Mouse (Mus musculus): Measurements from ENCODE around the gene Sik1. TPM values are rescaled to one million over a fixed set of nuclear protein-coding genes. Genes with fewer than 3 reads are reported as not detected.

Gene Sik1
- polyA plus RNA-seq, 1 experiment from 2014 or later: 13.8 TPM

DNA sequence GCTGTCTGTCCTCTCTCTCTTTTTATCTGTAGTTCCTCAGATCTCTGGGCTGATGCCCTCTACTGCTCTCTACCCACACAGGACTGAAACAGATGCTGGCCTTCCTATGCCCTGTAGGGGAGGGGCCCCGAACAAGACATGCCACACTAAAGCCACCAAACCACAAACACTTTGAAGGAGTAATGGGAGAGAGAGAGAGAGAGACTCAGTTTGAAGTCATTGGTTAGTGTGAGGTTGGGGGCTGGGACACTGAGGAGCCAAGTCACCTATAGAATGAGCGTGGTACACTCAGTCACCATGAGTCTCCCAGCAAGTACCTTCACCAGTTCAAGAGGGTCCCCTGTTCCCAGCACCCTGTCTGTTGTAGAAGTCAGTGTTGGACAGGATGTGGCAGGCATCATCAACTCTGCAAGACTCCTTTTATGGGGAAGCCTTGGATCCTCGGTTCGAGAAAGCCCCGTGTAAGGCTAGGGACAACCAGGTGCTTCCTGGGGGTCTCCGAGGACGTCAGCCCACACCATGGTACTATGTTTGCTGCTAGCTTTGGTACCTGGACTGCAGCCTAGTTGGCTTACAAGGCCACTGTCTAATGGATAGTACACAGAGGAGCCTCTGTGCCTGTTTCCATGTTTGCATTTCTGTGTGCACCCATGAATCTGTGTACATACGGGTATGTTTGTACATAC is 17.7 kb upstream of the Sik1 start:
- Histone ChIP-seq H3K4me1 (peaks cover 17% of the 10 kb centered on the region), H3K36me3 (ENCODE audit: poor library complexity, severe bottlenecking) (no peaks in the 10 kb centered on the region), H3K4me3 (no peak overlapping the region), H3K27ac (no peak overlapping the region), H3K4me2 (no peak overlapping the region), H3K27me3 (no peaks in the 10 kb centered on the region), H3K9me3 (replicated peaks) (no peaks in the 10 kb centered on the region), H3K9ac (no peak overlapping the region)
- WGBS: 95% methylated on average over 8 of the region's 8 CpGs
- no peak for ATAC-seq

GRCm38 (mm10) chr17:31872826-31873165 is 17.2 kb upstream of the Sik1 start:
- WGBS: 83% methylated on average over 7 of the region's 7 CpGs
- no peak overlapping the region for H3K9ac ChIP-seq
- ATAC-seq: no peak
- H3K36me3 ChIP-seq (ENCODE audit: poor library complexity, severe bottlenecking): no peaks in the 10 kb centered on the region
- no peaks in the 10 kb centered on the region for H3K9me3 ChIP-seq (replicated peaks)
- no peak overlapping the region for H3K27ac ChIP-seq
- H3K4me2 ChIP-seq: no peak overlapping the region
- H3K27me3 ChIP-seq: no peaks in the 10 kb centered on the region
- H3K4me3 ChIP-seq: no peak overlapping the region
- peaks cover 16% of the 10 kb centered on the region for H3K4me1 ChIP-seq

GRCm38 (mm10) chr17:31871968-31872825 is 16.6 kb upstream of the Sik1 start:
- Histone ChIP-seq H3K27ac (no peak overlapping the region), H3K4me2 (no peak overlapping the region), H3K27me3 (no peaks in the 10 kb centered on the region), H3K4me3 (no peak overlapping the region), H3K4me1 (peaks cover 10% of the 10 kb centered on the region; the same call in 1 of the 2 replicates), H3K36me3 (ENCODE audit: poor library complexity, severe bottlenecking) (no peaks in the 10 kb centered on the region), H3K9me3 (replicated peaks) (no peaks in the 10 kb centered on the region), H3K9ac (no peak overlapping the region)
- no peak for ATAC-seq
- WGBS: 79% methylated on average over 14 of the region's 14 CpGs

- 29% methylated on average over 13 of the region's 13 CpGs for WGBS
- H3K9ac ChIP-seq: no peak overlapping the region
- no peak for ATAC-seq
These were observed 15.4 kb upstream of the Sik1 start for GRCm38 (mm10) chr17:31870931-31871421.

GRCm38 (mm10) chr17:31870446-31870845 is 14.8 kb upstream of the Sik1 start:
- H3K4me2 ChIP-seq: no peak overlapping the region
- no peaks in the 10 kb centered on the region for H3K9me3 ChIP-seq (replicated peaks)
- no peak for ATAC-seq
- no peak overlapping the region for H3K4me3 ChIP-seq
- no peak overlapping the region for H3K9ac ChIP-seq
- H3K27ac ChIP-seq: no peak overlapping the region
- WGBS: 78% methylated on average over 9 of the region's 9 CpGs
- H3K36me3 ChIP-seq (ENCODE audit: poor library complexity, severe bottlenecking): no peaks in the 10 kb centered on the region
- H3K4me1 ChIP-seq: peaks cover 3% of the 10 kb centered on the region; the same call in 1 of the 2 replicates
- H3K27me3 ChIP-seq: no peaks in the 10 kb centered on the region

More at GRCm38 (mm10) chr17:31870931-31871421, 15.4 kb upstream of the Sik1 start:
- Histone ChIP-seq H3K27me3 (no peaks in the 10 kb centered on the region), H3K4me1 (peaks cover 3% of the 10 kb centered on the region; the same call in 1 of the 2 replicates), H3K4me2 (no peak overlapping the region), H3K27ac (no peak overlapping the region), H3K4me3 (no peak overlapping the region), H3K9me3 (replicated peaks) (no peaks in the 10 kb centered on the region), H3K36me3 (ENCODE audit: poor library complexity, severe bottlenecking) (no peaks in the 10 kb centered on the region)

DNA sequence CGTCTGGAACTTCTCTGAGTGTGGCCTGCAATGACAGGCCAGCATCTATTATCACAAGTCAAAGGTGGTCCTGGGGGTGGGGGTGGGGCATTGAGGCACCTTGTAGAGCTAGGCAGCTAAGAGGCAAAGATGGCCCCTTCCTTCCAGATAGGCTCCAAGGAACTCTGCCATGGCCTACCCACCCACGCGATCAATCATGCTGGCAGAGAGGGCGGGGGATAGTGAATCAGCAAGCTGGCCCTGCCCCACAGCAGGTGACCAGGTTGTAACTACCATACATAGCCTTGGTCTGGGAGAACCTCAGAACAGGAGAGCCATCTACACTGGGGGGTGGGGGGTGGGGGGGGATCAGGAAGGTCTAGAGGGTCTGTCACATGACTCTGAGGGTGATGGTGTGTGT is 12.5 kb upstream of the Sik1 start:
- Histone ChIP-seq H3K27me3 (no peaks in the 10 kb centered on the region), H3K4me3 (no peak overlapping the region), H3K36me3 (ENCODE audit: poor library complexity, severe bottlenecking) (no peaks in the 10 kb centered on the region), H3K4me2 (no peak overlapping the region), H3K9me3 (replicated peaks) (no peaks in the 10 kb centered on the region), H3K9ac (no peak overlapping the region), H3K4me1 (no peaks in the 10 kb centered on the region), H3K27ac (no peak overlapping the region)
- 88% methylated on average over 4 of the region's 4 CpGs for WGBS
- no peak for ATAC-seq

GRCm38 (mm10) chr17:31867061-31867460 is 11.5 kb upstream of the Sik1 start:
- ATAC-seq: no peak
- Histone ChIP-seq H3K4me1 (no peaks in the 10 kb centered on the region), H3K27ac (no peak overlapping the region), H3K4me3 (no peak overlapping the region), H3K9me3 (replicated peaks) (no peaks in the 10 kb centered on the region), H3K4me2 (no peak overlapping the region), H3K9ac (no peak overlapping the region), H3K36me3 (ENCODE audit: poor library complexity, severe bottlenecking) (no peaks in the 10 kb centered on the region), H3K27me3 (no peaks in the 10 kb centered on the region)
- 92% methylated on average over 7 of the region's 7 CpGs for WGBS

- H3K4me3 ChIP-seq: no peak overlapping the region
- H3K4me1 ChIP-seq: no peaks in the 10 kb centered on the region
- no peaks in the 10 kb centered on the region for H3K36me3 ChIP-seq (ENCODE audit: poor library complexity, severe bottlenecking)
- H3K9me3 ChIP-seq (replicated peaks): no peaks in the 10 kb centered on the region
- H3K27ac ChIP-seq: no peak overlapping the region
- H3K9ac ChIP-seq: no peak overlapping the region
- no peak overlapping the region for H3K4me2 ChIP-seq
- WGBS: 77% methylated on average over 7 of the region's 7 CpGs
- no peak for ATAC-seq
- no peaks in the 10 kb centered on the region for H3K27me3 ChIP-seq
These were observed 10.0 kb upstream of the Sik1 start for GRCm38 (mm10) chr17:31865636-31866035.

DNA sequence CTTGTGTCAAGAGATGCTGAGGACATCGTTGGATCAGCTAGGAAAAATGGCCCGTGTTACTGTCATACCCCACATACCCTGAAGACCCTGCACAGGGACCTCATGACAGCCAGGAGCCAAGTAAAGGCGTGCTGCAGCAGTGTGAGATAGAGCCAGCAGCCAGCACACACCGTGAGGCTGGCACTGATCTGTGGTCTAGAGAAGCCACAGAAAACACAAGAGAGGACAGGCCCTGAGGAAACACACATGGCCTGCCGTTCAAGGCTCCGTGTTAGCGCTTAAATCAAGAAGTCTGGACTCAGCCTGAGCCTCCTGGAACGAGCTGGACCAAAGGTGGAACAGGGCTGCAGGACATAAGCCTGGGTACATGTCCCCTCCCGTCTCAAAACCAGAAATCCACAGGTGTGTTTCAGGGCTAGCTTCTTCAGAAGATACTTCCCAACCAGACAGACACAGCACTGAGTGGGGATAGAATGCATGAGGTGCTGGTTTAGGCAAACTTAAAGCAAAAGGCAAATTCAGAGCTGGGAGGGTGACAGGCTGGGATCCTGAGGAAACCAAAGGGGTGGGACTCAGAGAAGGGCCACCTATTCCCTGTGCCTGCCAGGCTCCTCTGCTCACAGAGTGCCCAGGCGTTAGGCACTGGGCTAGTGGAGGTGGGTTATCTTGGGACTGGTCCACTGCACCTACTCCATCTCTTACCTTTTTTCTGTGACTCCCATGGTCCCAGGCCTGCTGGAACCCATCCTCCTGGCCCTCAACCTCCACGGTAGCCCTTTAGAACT is 9.3 kb upstream of the Sik1 start:
- H3K9ac ChIP-seq: no peak overlapping the region
- H3K4me3 ChIP-seq: no peak overlapping the region
- H3K4me1 ChIP-seq: no peaks in the 10 kb centered on the region
- ATAC-seq: no peak
- no peak overlapping the region for H3K4me2 ChIP-seq
- H3K27ac ChIP-seq: no peak overlapping the region
- no peaks in the 10 kb centered on the region for H3K27me3 ChIP-seq
- no peaks in the 10 kb centered on the region for H3K36me3 ChIP-seq (ENCODE audit: poor library complexity, severe bottlenecking)
- no peaks in the 10 kb centered on the region for H3K9me3 ChIP-seq (replicated peaks)
- 74% methylated on average over 11 of the region's 11 CpGs for WGBS

- H3K9ac ChIP-seq: no peak overlapping the region
- H3K4me2 ChIP-seq: no peak overlapping the region
- H3K27ac ChIP-seq: no peak overlapping the region
- H3K9me3 ChIP-seq (replicated peaks): no peaks in the 10 kb centered on the region
- no peaks in the 10 kb centered on the region for H3K36me3 ChIP-seq (ENCODE audit: poor library complexity, severe bottlenecking)
- 88% methylated on average over 10 of the region's 10 CpGs for WGBS
- H3K27me3 ChIP-seq: no peaks in the 10 kb centered on the region
- H3K4me3 ChIP-seq: no peak overlapping the region
- ATAC-seq: no peak
- no peaks in the 10 kb centered on the region for H3K4me1 ChIP-seq
These were observed 7.7 kb upstream of the Sik1 start for GRCm38 (mm10) chr17:31863151-31863815.

- ATAC-seq: no peak
- Histone ChIP-seq H3K4me3 (no peak overlapping the region), H3K27ac (no peak overlapping the region), H3K4me2 (no peak overlapping the region), H3K9ac (no peak overlapping the region), H3K9me3 (replicated peaks) (no peaks in the 10 kb centered on the region), H3K27me3 (no peaks in the 10 kb centered on the region), H3K36me3 (ENCODE audit: poor library complexity, severe bottlenecking) (no peaks in the 10 kb centered on the region), H3K4me1 (peaks cover under 1% of the 10 kb centered on the region; the same call in 1 of the 2 replicates)
- 88% methylated on average over 6 of the region's 6 CpGs for WGBS
These were observed 6.5 kb upstream of the Sik1 start for GRCm38 (mm10) chr17:31862136-31862535.
